ENCODE assay signal across 9 mouse cellular contexts in genomic region chr16:31039803-31040459, GRCm38 (mm10). TPM values are rescaled to one million over a fixed set of nuclear protein-coding genes. Genes with fewer than 3 reads are reported as not detected.
DNase-seq lines count a peak whose midpoint lies in the region; ATAC-seq lines count a peak whose summit lies in the region.
"Had no signal": no experiment of that assay in that cellular context is flagged by ENCODE, and none has a peak within 500 bp of the region (broad histone marks: within the 10 kb centered on the region; RNA-seq: fewer than 3 reads in every experiment).

No protein-coding gene starts in this region.

- no peak for ATAC-seq in heart, embryonic 12.5 days (ENCODE audit: insufficient number of reproducible peaks, low FRiP score)
- no peak for ATAC-seq in midbrain, embryonic 16.5 days
- no peak for ATAC-seq in midbrain, embryonic 13.5 days
- ATAC-seq in embryonic facial prominence, embryonic 15.5 days (ENCODE audit: insufficient number of reproducible peaks, low FRiP score, low TSS enrichment, low read depth): no peak
- ATAC-seq in neural tube, embryonic 15.5 days (ENCODE audit: low FRiP score): no peak; the same call in 1 of the 2 replicates

- no peaks in the 10 kb centered on the region for H3K27me3 ChIP-seq in heart, embryonic 12.5 days (replicated peaks)
- H3K27me3 ChIP-seq in midbrain, embryonic 16.5 days (ENCODE audit: control insufficient read depth, insufficient read depth, low read depth, low read length): no peaks in the 10 kb centered on the region
- no peaks in the 10 kb centered on the region for H3K27me3 ChIP-seq in midbrain, embryonic 13.5 days
- no peaks in the 10 kb centered on the region for H3K27me3 ChIP-seq in embryonic facial prominence, embryonic 15.5 days
- no peaks in the 10 kb centered on the region for H3K27me3 ChIP-seq in neural tube, embryonic 15.5 days (replicated peaks)

- peaks cover 27% of the 10 kb centered on the region for H3K4me1 ChIP-seq in heart, embryonic 12.5 days (replicated peaks)
- H3K4me1 ChIP-seq in midbrain, embryonic 16.5 days (ENCODE audit: control insufficient read depth, insufficient read depth, low read length): peaks cover 4% of the 10 kb centered on the region
- peaks cover 5% of the 10 kb centered on the region; the same call in 1 of the 2 replicates for H3K4me1 ChIP-seq in midbrain, embryonic 13.5 days (replicated peaks)
- peaks cover 24% of the 10 kb centered on the region for H3K4me1 ChIP-seq in embryonic facial prominence, embryonic 15.5 days
- peaks cover 13% of the 10 kb centered on the region for H3K4me1 ChIP-seq in neural tube, embryonic 15.5 days

- peak overlapping the region; percentile 11 for H3K27ac ChIP-seq in heart, embryonic 12.5 days (ENCODE audit: poor library complexity, severe bottlenecking)
- peak overlapping the region; percentile 36 for H3K27ac ChIP-seq in midbrain, embryonic 16.5 days (ENCODE audit: low read length)
- H3K27ac ChIP-seq in midbrain, embryonic 13.5 days: no peak overlapping the region
- H3K27ac ChIP-seq in embryonic facial prominence, embryonic 15.5 days (replicated peaks): 0 out of 2 replicates have a peak overlapping the region, but pooled peaks have one; percentile 0
- peak overlapping the region; percentile 51 for H3K27ac ChIP-seq in neural tube, embryonic 15.5 days (replicated peaks)

- H3K9ac ChIP-seq in heart, embryonic 12.5 days: no peak overlapping the region
- H3K9ac ChIP-seq in midbrain, embryonic 16.5 days (ENCODE audit: low read depth, low read length): no peak overlapping the region
- no peak overlapping the region for H3K9ac ChIP-seq in midbrain, embryonic 13.5 days (replicated peaks)
- no peak overlapping the region for H3K9ac ChIP-seq in embryonic facial prominence, embryonic 15.5 days
- no peak overlapping the region for H3K9ac ChIP-seq in neural tube, embryonic 15.5 days (replicated peaks)

- DNase-seq in heart, postnatal 4 days: no peak
- DNase-seq in embryo, embryonic 10 days (ENCODE audit: low spot score): no peak
- DNase-seq in kidney, postnatal 10 days: no peak
- DNase-seq: lung, postnatal 4 days had no signal

- no peaks in the 10 kb centered on the region for H3K36me3 ChIP-seq in heart, embryonic 12.5 days
- H3K36me3 ChIP-seq in midbrain, embryonic 16.5 days (ENCODE audit: control insufficient read depth, insufficient read depth, low read length): no peaks in the 10 kb centered on the region
- no peaks in the 10 kb centered on the region for H3K36me3 ChIP-seq in midbrain, embryonic 13.5 days
- H3K36me3 ChIP-seq in embryonic facial prominence, embryonic 15.5 days: no peaks in the 10 kb centered on the region
- H3K36me3 ChIP-seq in neural tube, embryonic 15.5 days: no peaks in the 10 kb centered on the region

- WGBS in heart, embryonic 12.5 days: 43% methylated on average over 9 of the region's 9 CpGs
- WGBS in midbrain, embryonic 16.5 days: 65% methylated on average over 9 of the region's 9 CpGs
- 80% methylated on average over 9 of the region's 9 CpGs for WGBS in midbrain, embryonic 13.5 days
- 47% methylated on average over 9 of the region's 9 CpGs for WGBS in embryonic facial prominence, embryonic 15.5 days
- WGBS in neural tube, embryonic 15.5 days: 58% methylated on average over 9 of the region's 9 CpGs

- no peak overlapping the region for H3K4me3 ChIP-seq in heart, embryonic 12.5 days
- no peak overlapping the region for H3K4me3 ChIP-seq in midbrain, embryonic 16.5 days (ENCODE audit: low read depth, low read length)
- H3K4me3 ChIP-seq in midbrain, embryonic 13.5 days (replicated peaks): no peak overlapping the region
- H3K4me3 ChIP-seq in embryonic facial prominence, embryonic 15.5 days (replicated peaks): no peak overlapping the region
- no peak overlapping the region for H3K4me3 ChIP-seq in neural tube, embryonic 15.5 days (replicated peaks)

- no peak overlapping the region for H3K4me2 ChIP-seq in heart, embryonic 12.5 days
- no peak overlapping the region for H3K4me2 ChIP-seq in midbrain, embryonic 16.5 days (ENCODE audit: low read length)
- no peak overlapping the region for H3K4me2 ChIP-seq in midbrain, embryonic 13.5 days (replicated peaks)
- H3K4me2 ChIP-seq in embryonic facial prominence, embryonic 15.5 days (replicated peaks): no peak overlapping the region
- no peak overlapping the region for H3K4me2 ChIP-seq in neural tube, embryonic 15.5 days

- H3K9me3 ChIP-seq in heart, embryonic 12.5 days (replicated peaks): no peaks in the 10 kb centered on the region
- no peaks in the 10 kb centered on the region for H3K9me3 ChIP-seq in midbrain, embryonic 16.5 days (replicated peaks; ENCODE audit: control insufficient read depth, low read length, poor library complexity, severe bottlenecking)
- H3K9me3 ChIP-seq in midbrain, embryonic 13.5 days: 0 out of 2 replicates have a peak, but pooled peaks cover 2% of the 10 kb centered on the region
- no peaks in the 10 kb centered on the region for H3K9me3 ChIP-seq in embryonic facial prominence, embryonic 15.5 days (replicated peaks)
- no peaks in the 10 kb centered on the region for H3K9me3 ChIP-seq in neural tube, embryonic 15.5 days (replicated peaks)

RNA-seq across cellular contexts. Expression of gene Xxylt1, which starts 41.3 kb away (rescaled TPM):
- polyA plus RNA-seq in heart, embryonic 12.5 days (2016; fragmentation: Nextera tagmentation; extraction: Ambion mirVana): 12.9 and 13.7 TPM in 2 replicates
- 10 to 100 TPM; 15.9 to 17.3 TPM for total RNA-seq in heart, postnatal 4 days (2021)
- 12.4 and 13.7 TPM in 2 replicates for polyA plus RNA-seq in midbrain, embryonic 16.5 days (2015; fragmentation: Nextera tagmentation; extraction: Ambion mirVana)
- 8.5 and 8.8 TPM in 2 replicates for polyA plus RNA-seq in midbrain, embryonic 13.5 days (2015; fragmentation: Nextera tagmentation; extraction: Ambion mirVana)
- 18.3 and 18.7 TPM in 2 replicates for polyA plus RNA-seq in embryonic facial prominence, embryonic 15.5 days (2015; fragmentation: Nextera tagmentation; extraction: Ambion mirVana)
- 16.3 and 17.8 TPM in 2 replicates for polyA plus RNA-seq in neural tube, embryonic 15.5 days (2015; fragmentation: Nextera tagmentation; extraction: Ambion mirVana)
